Mouse (Mus musculus): ENCODE results near the gene Galnt6. TPM values are rescaled to one million over a fixed set of nuclear protein-coding genes. Genes with fewer than 3 reads are reported as not detected.

Gene Galnt6
- polyA plus RNA-seq (2014; fragmentation: Illumina TruSeq; extraction: RNeasy Lipid Tissue Mini Kit (QIAGEN cat#74804); ENCODE audit: low read depth, low replicate concordance) = 1.0 TPM

GRCm38 (mm10) chr15:100729281-100729985, at the start of gene Galnt6:
Gene Galnt6, minus strand, starts transcription at chr15:100729376.

GRCm38 (mm10) chr15:100761419-100762185, 32.4 kb upstream of the Galnt6 start, which contains the start of gene Slc4a8:
Gene Slc4a8, plus strand, starts transcription at chr15:100761747.

GRCm38 (mm10) chr15:100687430-100687971, 41.7 kb downstream of the Galnt6 start, which contains the start of gene Cela1:
Gene Cela1, minus strand, starts transcription at chr15:100687921.

GRCm38 (mm10) chr15:100669337-100669736, 59.8 kb downstream of the Galnt6 start, which contains the start of gene Bin2:
Gene Bin2, minus strand, starts transcription at chr15:100669553.

Other genes with a start within 250 kb of the Galnt6 start
- gene Csrnp2, start 233.9 kb downstream of the Galnt6 start, polyA plus RNA-seq (2014; fragmentation: Illumina TruSeq; extraction: RNeasy Lipid Tissue Mini Kit (QIAGEN cat#74804); ENCODE audit: low read depth, low replicate concordance) = 3.6 TPM
- 8.3 TPM for gene Tfcp2, start 177.4 kb downstream of the Galnt6 start, polyA plus RNA-seq (2014; fragmentation: Illumina TruSeq; extraction: RNeasy Lipid Tissue Mini Kit (QIAGEN cat#74804); ENCODE audit: low read depth, low replicate concordance)
- gene Pou6f1, start 129.4 kb downstream of the Galnt6 start, polyA plus RNA-seq (2014; fragmentation: Illumina TruSeq; extraction: RNeasy Lipid Tissue Mini Kit (QIAGEN cat#74804); ENCODE audit: low read depth, low replicate concordance) = 3.3 TPM
- 295 TPM for gene Dazap2, start 114.0 kb downstream of the Galnt6 start, polyA plus RNA-seq (2014; fragmentation: Illumina TruSeq; extraction: RNeasy Lipid Tissue Mini Kit (QIAGEN cat#74804); ENCODE audit: low read depth, low replicate concordance)
- gene Smagp, start 92.4 kb downstream of the Galnt6 start, polyA plus RNA-seq (2014; fragmentation: Illumina TruSeq; extraction: RNeasy Lipid Tissue Mini Kit (QIAGEN cat#74804); ENCODE audit: low read depth, low replicate concordance) = not detected
- 2.2 TPM for gene Bin2, start 59.8 kb downstream of the Galnt6 start, polyA plus RNA-seq (2014; fragmentation: Illumina TruSeq; extraction: RNeasy Lipid Tissue Mini Kit (QIAGEN cat#74804); ENCODE audit: low read depth, low replicate concordance)
- gene Cela1, start 41.5 kb downstream of the Galnt6 start, polyA plus RNA-seq (2014; fragmentation: Illumina TruSeq; extraction: RNeasy Lipid Tissue Mini Kit (QIAGEN cat#74804); ENCODE audit: low read depth, low replicate concordance) = 13.3 TPM
- 4.5 TPM for gene Slc4a8, start 32.4 kb upstream of the Galnt6 start, polyA plus RNA-seq (2014; fragmentation: Illumina TruSeq; extraction: RNeasy Lipid Tissue Mini Kit (QIAGEN cat#74804); ENCODE audit: low read depth, low replicate concordance)
- 3.0 TPM for gene Scn8a, start 140.5 kb upstream of the Galnt6 start, polyA plus RNA-seq (2014; fragmentation: Illumina TruSeq; extraction: RNeasy Lipid Tissue Mini Kit (QIAGEN cat#74804); ENCODE audit: low read depth, low replicate concordance)

All from adrenal gland, adult 10 weeks (tissue).